Mouse (Mus musculus): ENCODE measurements around the gene Vmn1r169.
"Not testable (repeated sequence)": the region's sequence is repeated elsewhere in the genome, so short reads cannot be mapped to it uniquely, and the experiment has no call there.

The Vmn1r169 gene

DNA sequence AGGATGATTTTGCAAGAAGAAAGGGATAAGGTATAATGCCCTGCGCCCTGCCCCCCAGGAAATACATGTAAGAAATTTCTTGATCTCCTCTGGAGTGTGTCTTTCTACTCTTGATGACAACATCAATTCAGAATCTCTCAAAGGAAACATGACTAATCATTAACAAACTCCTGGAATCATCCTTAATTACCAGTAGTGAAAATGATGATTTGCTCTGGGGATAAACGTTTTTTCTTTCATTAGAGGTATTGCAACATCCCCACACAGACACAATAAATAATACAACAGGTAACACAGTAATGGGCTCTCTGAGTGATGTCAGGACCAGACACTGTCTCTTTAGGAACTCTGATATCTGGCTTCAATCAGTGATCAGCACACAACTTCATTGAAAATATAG, at the start of gene Vmn1r169:
Gene Vmn1r169 (plus strand): TSS at position 301 of the 400 bp plus-strand sequence.
- not testable (repeated sequence) for TF ChIP-seq GATA4 (IDR thresholded peaks at IDR 0.05; ENCODE audit: insufficient replicate concordance, low read length)

DNA sequence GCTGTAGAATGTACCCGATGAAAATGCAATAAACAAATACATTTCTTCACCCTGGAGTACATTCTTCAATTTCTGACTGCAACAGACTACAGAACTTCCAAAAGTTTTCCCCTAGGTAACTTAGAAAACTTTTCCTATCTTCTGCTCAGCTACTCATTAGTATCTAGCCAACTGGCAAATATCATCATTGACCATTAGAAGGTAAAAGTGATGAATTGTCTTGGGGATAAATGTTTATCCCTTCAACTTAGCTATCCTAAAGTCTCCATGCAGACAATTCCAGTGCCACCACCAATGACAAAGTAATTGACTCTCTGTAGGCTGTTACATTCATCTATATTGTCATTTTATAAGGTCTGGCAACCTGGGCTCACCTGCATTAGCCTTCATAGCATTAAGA, 35.9 kb upstream of the Vmn1r169 start, which contains the start of gene Vmn1r168:
Gene Vmn1r168 (plus strand): TSS at position 301 of the 400 bp plus-strand sequence.
- TF ChIP-seq GATA4 (IDR thresholded peaks at IDR 0.05; ENCODE audit: insufficient replicate concordance, low read length), result not testable (repeated sequence)

DNA sequence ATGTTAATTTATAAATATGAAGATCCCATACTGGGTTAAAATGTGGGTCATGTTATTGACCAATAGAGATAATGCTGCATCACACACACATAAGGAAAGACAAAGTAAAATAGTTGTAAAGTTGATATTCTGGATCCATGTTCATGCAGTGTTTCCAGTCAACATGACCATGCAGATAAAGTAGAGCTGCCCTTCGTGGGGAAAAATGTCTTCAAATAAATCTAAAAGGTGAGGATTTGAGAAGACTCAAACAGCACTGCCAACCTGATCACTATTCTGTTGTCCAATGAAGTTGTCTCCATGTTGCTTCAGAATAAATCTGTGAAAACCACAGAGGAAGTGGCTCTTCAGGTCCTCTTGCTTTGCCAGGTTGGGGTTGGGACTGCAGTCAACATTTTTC, 30.5 kb downstream of the Vmn1r169 start, which contains the start of gene Vmn1r170:
Gene Vmn1r170 (plus strand): TSS at position 301 of the 400 bp plus-strand sequence.
- TF ChIP-seq GATA4 (IDR thresholded peaks at IDR 0.05; ENCODE audit: insufficient replicate concordance, low read length), result not testable (repeated sequence)

All from liver, adult (tissue).